Mouse (Mus musculus): Measurements from ENCODE around the gene Slc15a3. TPM values are rescaled to one million over a fixed set of nuclear protein-coding genes. Genes with fewer than 3 reads are reported as not detected.

Gene Slc15a3
- polyA plus RNA-seq, 1 experiment from 2014 or later: 4.4 TPM

- no peak overlapping the region for H3K4me3 ChIP-seq (ENCODE audit: low read depth, low read length)
- ATAC-seq (no peak), DNase-seq (no peak)
- H3K4me1 ChIP-seq (ENCODE audit: insufficient read depth): no peaks in the 10 kb centered on the region
- H3K27me3 ChIP-seq (ENCODE audit: insufficient read depth, low read length): no peaks in the 10 kb centered on the region
- no peak overlapping the region for H3K9ac ChIP-seq (replicated peaks)
- no peak overlapping the region for H3K27ac ChIP-seq (ENCODE audit: low read depth)
- TF ChIP-seq EP300 (IDR thresholded peaks at IDR 0.05; ENCODE audit: low read depth) (no peak), CTCF (IDR thresholded peaks at IDR 0.05; ENCODE audit: low read depth) (no peak)
- H3K36me3 ChIP-seq (replicated peaks; ENCODE audit: insufficient read depth, low read length): no peaks in the 10 kb centered on the region
- no peaks in the 10 kb centered on the region for H3K9me3 ChIP-seq (ENCODE audit: low read length)
- no peak overlapping the region for H3K4me2 ChIP-seq (ENCODE audit: low read depth, low read length)
- WGBS (ENCODE audit: insufficient replicate concordance): 40% methylated on average over 2 of the region's 2 CpGs
These were observed 17.0 kb downstream of the Slc15a3 start for GRCm38 (mm10) chr19:10856520-10856919.

- no peak overlapping the region for H3K9ac ChIP-seq (replicated peaks)
- no peaks in the 10 kb centered on the region for H3K9me3 ChIP-seq (ENCODE audit: low read length)
- H3K4me1 ChIP-seq (ENCODE audit: insufficient read depth): no peaks in the 10 kb centered on the region
- no peak overlapping the region for H3K4me2 ChIP-seq (ENCODE audit: low read depth, low read length)
- no peak overlapping the region for H3K4me3 ChIP-seq (ENCODE audit: low read depth, low read length)
- WGBS (ENCODE audit: insufficient replicate concordance): 69% methylated on average over 19 of the region's 22 CpGs
- no peak overlapping the region for H3K27ac ChIP-seq (ENCODE audit: low read depth)
- DNase-seq (peak; percentile 14), ATAC-seq (no peak)
- no peak for TF ChIP-seq EP300 (IDR thresholded peaks at IDR 0.05; ENCODE audit: low read depth)
- peak; percentile 30; the same call in 1 of the 2 replicates for TF ChIP-seq CTCF (IDR thresholded peaks at IDR 0.05; ENCODE audit: low read depth)
- no peaks in the 10 kb centered on the region for H3K27me3 ChIP-seq (ENCODE audit: insufficient read depth, low read length)
- H3K36me3 ChIP-seq (replicated peaks; ENCODE audit: insufficient read depth, low read length): no peaks in the 10 kb centered on the region
These were observed 20.6 kb downstream of the Slc15a3 start for GRCm38 (mm10) chr19:10860072-10860497.

- no peak for ATAC-seq
- no peak for TF ChIP-seq EP300 (IDR thresholded peaks at IDR 0.05; ENCODE audit: low read depth)
- TF ChIP-seq CTCF (IDR thresholded peaks at IDR 0.05; ENCODE audit: low read depth): no peak
- Histone ChIP-seq H3K4me1 (ENCODE audit: insufficient read depth) (peaks cover 11% of the 10 kb centered on the region; the same call in 1 of the 2 replicates), H3K27me3 (ENCODE audit: insufficient read depth, low read length) (peaks cover 21% of the 10 kb centered on the region), H3K9ac (replicated peaks) (no peak overlapping the region), H3K36me3 (replicated peaks; ENCODE audit: insufficient read depth, low read length) (no peaks in the 10 kb centered on the region; the same call in 1 of the 2 replicates), H3K27ac (ENCODE audit: low read depth) (no peak overlapping the region), H3K4me3 (ENCODE audit: low read depth, low read length) (no peak overlapping the region), H3K9me3 (ENCODE audit: low read length) (no peaks in the 10 kb centered on the region), H3K4me2 (ENCODE audit: low read depth, low read length) (no peak overlapping the region)
- 77% methylated on average over 13 of the region's 13 CpGs for WGBS (ENCODE audit: insufficient replicate concordance)
- no peak for DNase-seq
These were observed 26.8 kb downstream of the Slc15a3 start for GRCm38 (mm10) chr19:10866351-10866750.

- TF ChIP-seq CTCF (IDR thresholded peaks at IDR 0.05; ENCODE audit: low read depth) (no peak), EP300 (IDR thresholded peaks at IDR 0.05; ENCODE audit: low read depth) (no peak)
- H3K9ac ChIP-seq (replicated peaks): no peak overlapping the region
- H3K4me2 ChIP-seq (ENCODE audit: low read depth, low read length): no peak overlapping the region
- no peak overlapping the region for H3K27ac ChIP-seq (ENCODE audit: low read depth)
- 38% methylated on average over 5 of the region's 5 CpGs for WGBS (ENCODE audit: insufficient replicate concordance)
- H3K4me1 ChIP-seq (ENCODE audit: insufficient read depth): peaks cover 11% of the 10 kb centered on the region; the same call in 1 of the 2 replicates
- H3K27me3 ChIP-seq (ENCODE audit: insufficient read depth, low read length): peaks cover 21% of the 10 kb centered on the region
- no peaks in the 10 kb centered on the region for H3K9me3 ChIP-seq (ENCODE audit: low read length)
- DNase-seq (no peak), ATAC-seq (no peak)
- peaks cover 6% of the 10 kb centered on the region for H3K36me3 ChIP-seq (replicated peaks; ENCODE audit: insufficient read depth, low read length)
- 0 out of 2 replicates have a peak overlapping the region, but pooled peaks have one; percentile 45 for H3K4me3 ChIP-seq (ENCODE audit: low read depth, low read length)
These were observed 28.6 kb downstream of the Slc15a3 start for GRCm38 (mm10) chr19:10867946-10868622.

GRCm38 (mm10) chr19:10868623-10869141 is 29.2 kb downstream of the Slc15a3 start:
- H3K27ac ChIP-seq (ENCODE audit: low read depth): no peak overlapping the region
- peaks cover 21% of the 10 kb centered on the region for H3K27me3 ChIP-seq (ENCODE audit: insufficient read depth, low read length)
- whole genome bisulfite sequencing (ENCODE audit: insufficient replicate concordance): 5% methylated on average over 17 of the region's 17 CpGs
- peaks cover 11% of the 10 kb centered on the region; the same call in 1 of the 2 replicates for H3K4me1 ChIP-seq (ENCODE audit: insufficient read depth)
- no peak for DNase-seq
- H3K4me2 ChIP-seq (ENCODE audit: low read depth, low read length): peak overlapping the region; percentile 66
- H3K9ac ChIP-seq (replicated peaks): peak overlapping the region; percentile 11; the same call in 1 of the 2 replicates
- H3K36me3 ChIP-seq (replicated peaks; ENCODE audit: insufficient read depth, low read length): peaks cover 10% of the 10 kb centered on the region
- H3K4me3 ChIP-seq (ENCODE audit: low read depth, low read length): peak overlapping the region; percentile 45; the same call in 1 of the 2 replicates
- ATAC-seq: no peak
- no peaks in the 10 kb centered on the region for H3K9me3 ChIP-seq (ENCODE audit: low read length)
- no peak for TF ChIP-seq EP300 (IDR thresholded peaks at IDR 0.05; ENCODE audit: low read depth)
- TF ChIP-seq CTCF (IDR thresholded peaks at IDR 0.05; ENCODE audit: low read depth): no peak

GRCm38 (mm10) chr19:10869241-10869885 is 29.8 kb downstream of the Slc15a3 start:
- Histone ChIP-seq H3K36me3 (replicated peaks; ENCODE audit: insufficient read depth, low read length) (peaks cover 14% of the 10 kb centered on the region), H3K27me3 (ENCODE audit: insufficient read depth, low read length) (peaks cover 21% of the 10 kb centered on the region), H3K4me2 (ENCODE audit: low read depth, low read length) (peak overlapping the region; percentile 66), H3K9me3 (ENCODE audit: low read length) (no peaks in the 10 kb centered on the region), H3K9ac (replicated peaks) (peak overlapping the region; percentile 23; the same call in 1 of the 2 replicates), H3K27ac (ENCODE audit: low read depth) (no peak overlapping the region), H3K4me3 (ENCODE audit: low read depth, low read length) (peak overlapping the region; percentile 45), H3K4me1 (ENCODE audit: insufficient read depth) (peaks cover 11% of the 10 kb centered on the region; the same call in 1 of the 2 replicates)
- peak; percentile 60 for DNase-seq
- TF ChIP-seq EP300 (IDR thresholded peaks at IDR 0.05; ENCODE audit: low read depth) (no peak), CTCF (IDR thresholded peaks at IDR 0.05; ENCODE audit: low read depth) (0 out of 2 replicates have a peak, but pooled peaks have one; percentile 17)
- peak; percentile 56 for ATAC-seq
- under 1% methylated on average over 43 of the region's 43 CpGs for WGBS (ENCODE audit: insufficient replicate concordance)
